Mouse (Mus musculus) G1E (cell line): Measurements from ENCODE around the gene Commd8. TPM values are rescaled to one million over a fixed set of nuclear protein-coding genes. Genes with fewer than 3 reads are reported as not detected.

Experiments used
- ATAC-seq: 2 replicates; pipeline ENCODE4 v1.8.0; 2016; ENCODE audit warnings: mild to moderate bottlenecking; ENCODE audit not compliant: insufficient number of reproducible peaks, poor library complexity, low FRiP score, severe bottlenecking; ENCODE audit errors: extremely low read depth
- DNase-seq: peaks from one replicate; pipeline ENCODE4 v3.0.0; 2012; ENCODE audit warnings: low spot score
- H3K27me3 ChIP-seq: 2 replicates; pipeline ENCODE4 v1.6.1; 2012; ENCODE audit warnings: mild to moderate bottlenecking, low read length, inconsistent platforms; ENCODE audit not compliant: insufficient read depth
- H3K36me3 ChIP-seq: replicated peaks from 2 replicates; pipeline ENCODE3; 2012; ENCODE audit warnings: mild to moderate bottlenecking, inconsistent platforms
- H3K4me1 ChIP-seq: 2 replicates; pipeline ENCODE4 v1.6.1; 2012; ENCODE audit warnings: low read depth, low read length, inconsistent platforms, mixed read lengths; ENCODE audit not compliant: insufficient read depth
- H3K4me3 ChIP-seq: 2 replicates; pipeline ENCODE4 v1.5.1; 2012; ENCODE audit warnings: low read depth, mild to moderate bottlenecking, inconsistent platforms, low read length, moderate library complexity, mixed read lengths
- H3K9me3 ChIP-seq: replicated peaks from 2 replicates; pipeline ENCODE4 v1.6.1; 2012; ENCODE audit warnings: inconsistent platforms
- CTCF ChIP-seq: IDR thresholded peaks from 2 replicates; pipeline ENCODE4 v1.5.1; 2012; ENCODE audit warnings: low read depth, low read length, inconsistent platforms, mixed read lengths
- GATA1 ChIP-seq: IDR thresholded peaks from 2 replicates; pipeline ENCODE4 v1.6.1; 2012; ENCODE audit warnings: borderline replicate concordance, low read length, inconsistent platforms, mixed read lengths
- GATA2 ChIP-seq: IDR thresholded peaks from 2 replicates; pipeline ENCODE4 v1.6.1; 2012; ENCODE audit warnings: low read depth, low read length, inconsistent platforms, borderline replicate concordance
- POLR2AphosphoS5 ChIP-seq: IDR thresholded peaks from 2 replicates; pipeline ENCODE4 v1.6.1; 2012; ENCODE audit warnings: low read depth, low read length, inconsistent platforms; ENCODE audit not compliant: insufficient replicate concordance
- TAL1 ChIP-seq: conservative IDR thresholded peaks from 2 replicates; pipeline ENCODE4 v1.6.1; 2012; ENCODE audit warnings: low read depth, low read length, inconsistent platforms, mixed read lengths
- polyA plus RNA-seq: library from polyadenylated mRNA; stranded (reverse); fragments of >175 nt; gene quantifications from 2 replicates; pipeline ENCODE4 v1.2.3, GENCODE M21; 2012
- total RNA-seq, 2 experiments: library from RNA; stranded (forward) in 1 of 2; stranded (reverse) in 1 of 2; fragments of 200-1000 nt in 1 of 2; fragments of >200 nt in 1 of 2; fragmentation: Nextera tagmentation in 1 of 2; gene quantifications; 2 replicates each; pipeline ENCODE4 v1.2.3; 2014 to 2017

Commd8 gene
- total and polyA plus RNA-seq, 3 experiments, result 8.6 to 144 (median 81.8) TPM

GRCm38 (mm10) chr5:72204507-72204906 lies 36.5 kb upstream of the Commd8 start:
- peaks cover 38% of the 10 kb centered on the region for H3K4me1 ChIP-seq
- TF ChIP-seq GATA2 (no peak), TAL1 (no peak), GATA1 (no peak), POLR2AphosphoS5 (no peak), CTCF (no peak)
- H3K27me3 ChIP-seq, result no peaks in the 10 kb centered on the region
- ATAC-seq, result no peak
- no peaks in the 10 kb centered on the region for H3K9me3 ChIP-seq
- no peak overlapping the region for H3K4me3 ChIP-seq
- H3K36me3 ChIP-seq, result peaks cover 18% of the 10 kb centered on the region
- DNase-seq, result no peak

- no peaks in the 10 kb centered on the region for H3K27me3 ChIP-seq
- no peak for DNase-seq
- ATAC-seq, result no peak
- peak overlapping the region; percentile 74 for H3K4me3 ChIP-seq
- TF ChIP-seq CTCF, result no peak
- no peaks in the 10 kb centered on the region for H3K9me3 ChIP-seq
- peaks cover 38% of the 10 kb centered on the region for H3K4me1 ChIP-seq
- H3K36me3 ChIP-seq, result peaks cover 18% of the 10 kb centered on the region
Measured at GRCm38 (mm10) chr5:72203734-72204073, 35.7 kb upstream of the Commd8 start.

GRCm38 (mm10) chr5:72203028-72203733 lies 35.2 kb upstream of the Commd8 start:
- DNase-seq (peak; percentile 94), ATAC-seq (peak; percentile 99)
- Histone ChIP-seq H3K4me3 (peak overlapping the region; percentile 74), H3K36me3 (peaks cover 18% of the 10 kb centered on the region), H3K4me1 (peaks cover 38% of the 10 kb centered on the region), H3K9me3 (no peaks in the 10 kb centered on the region), H3K27me3 (no peaks in the 10 kb centered on the region)
- TF ChIP-seq GATA2 (no peak), CTCF (no peak), POLR2AphosphoS5 (no peak), GATA1 (no peak), TAL1 (no peak)

- Histone ChIP-seq H3K36me3 (peaks cover 8% of the 10 kb centered on the region), H3K27me3 (no peaks in the 10 kb centered on the region), H3K4me3 (no peak overlapping the region), H3K9me3 (no peaks in the 10 kb centered on the region), H3K4me1 (peaks cover 35% of the 10 kb centered on the region)
- TF ChIP-seq TAL1, result no peak
- TF ChIP-seq POLR2AphosphoS5, result no peak
- no peak for TF ChIP-seq GATA2
- TF ChIP-seq CTCF, result no peak
- no peak for TF ChIP-seq GATA1
- no peak for ATAC-seq
- DNase-seq, result no peak
Measured at GRCm38 (mm10) chr5:72202016-72202415, 34.0 kb upstream of the Commd8 start.

- Histone ChIP-seq H3K9me3 (no peaks in the 10 kb centered on the region), H3K4me3 (no peak overlapping the region), H3K4me1 (peaks cover 35% of the 10 kb centered on the region), H3K36me3 (peaks cover 7% of the 10 kb centered on the region), H3K27me3 (no peaks in the 10 kb centered on the region)
- no peak for TF ChIP-seq POLR2AphosphoS5
- TF ChIP-seq GATA1, result no peak
- TF ChIP-seq GATA2, result no peak
- TF ChIP-seq TAL1, result no peak
- no peak for TF ChIP-seq CTCF
- DNase-seq, result no peak
- no peak for ATAC-seq
Measured at GRCm38 (mm10) chr5:72201600-72201999, 33.6 kb upstream of the Commd8 start.

- no peaks in the 10 kb centered on the region; the same call in none of the 2 replicates for H3K4me1 ChIP-seq
- H3K4me3 ChIP-seq, result no peak overlapping the region
- H3K27me3 ChIP-seq, result no peaks in the 10 kb centered on the region
- no peaks in the 10 kb centered on the region for H3K9me3 ChIP-seq
- ATAC-seq, result no peak
- no peaks in the 10 kb centered on the region for H3K36me3 ChIP-seq
- no peak for DNase-seq
- TF ChIP-seq TAL1 (no peak), GATA1 (no peak), GATA2 (no peak), POLR2AphosphoS5 (no peak), CTCF (no peak)
Measured at GRCm38 (mm10) chr5:72195442-72195841, 27.5 kb upstream of the Commd8 start.

- ATAC-seq (no peak), DNase-seq (no peak)
- H3K27me3 ChIP-seq, result no peaks in the 10 kb centered on the region
- no peaks in the 10 kb centered on the region for H3K9me3 ChIP-seq
- no peak overlapping the region for H3K4me3 ChIP-seq
- no peak for TF ChIP-seq TAL1
- no peak for TF ChIP-seq GATA2
- no peak for TF ChIP-seq GATA1
- H3K4me1 ChIP-seq, result no peaks in the 10 kb centered on the region; the same call in none of the 2 replicates
- H3K36me3 ChIP-seq, result no peaks in the 10 kb centered on the region
Measured at GRCm38 (mm10) chr5:72191932-72192331, 23.9 kb upstream of the Commd8 start.
